Mouse (Mus musculus) v-Abl transformed pro-B cells (cell line): ENCODE results near the gene Senp2.

Source experiments
- in situ Hi-C, 2 experiments: fragments of 400-800 bp; cut with MboI; formaldehyde crosslinking; loops; one replicate each; pipeline ENCODE4 v1.15.1; 2025; ENCODE audit not compliant: unreplicated experiment in 2 of 2

Gene Senp2

DNA sequence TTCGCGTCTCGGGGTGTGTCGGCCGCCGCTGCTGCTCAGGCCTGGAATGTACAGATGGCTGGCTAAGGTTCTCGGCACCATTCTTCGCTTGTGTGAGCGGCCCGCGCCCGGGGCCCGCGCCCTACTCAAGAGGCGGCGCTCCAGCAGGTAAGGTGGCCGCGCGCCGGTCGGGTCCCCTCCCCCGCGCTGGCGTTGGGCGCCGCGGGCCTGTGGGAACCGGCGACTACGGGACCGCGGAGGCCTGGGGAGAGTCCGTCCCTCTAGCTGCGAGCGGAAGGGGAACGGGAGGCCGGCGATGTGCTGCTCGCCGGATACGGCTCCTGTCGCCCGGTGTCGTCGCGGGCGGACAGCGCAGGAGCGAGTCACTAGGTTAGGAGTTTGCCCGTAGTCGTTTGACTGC lies 312 bp downstream of the Senp2 start:
- in situ Hi-C loops, result loop anchor here (10.0 to 25.0 kb wide), 3 partner anchors 175 to 1297 kb away; partner anchors contain the start of genes Tra2b (in 2 of the 2), Clcn2 (in 1 of the 2) and Polr2h (in 1 of the 2)

- in situ Hi-C loops, result loop anchor here (10.0 to 25.0 kb wide), 6 partner anchors 181 to 1303 kb away; partner anchors contain the start of genes Tra2b (in 2 of the 2), Clcn2 (in 1 of the 2) and Polr2h (in 1 of the 2)
Observed at GRCm38 (mm10) chr16:22015569-22015968, 6.3 kb downstream of the Senp2 start.

GRCm38 (mm10) chr16:22022122-22022521 lies 12.8 kb downstream of the Senp2 start:
- in situ Hi-C loops, result loop anchor here (25.0 kb wide), 2 partner anchors 240 to 1310 kb away; partner anchors contain the start of genes Tra2b (in 2 of the 2), Clcn2 (in 1 of the 2) and Polr2h (in 1 of the 2)

GRCm38 (mm10) chr16:22027474-22027873 lies 18.2 kb downstream of the Senp2 start:
- in situ Hi-C loops, result no loop called here

GRCm38 (mm10) chr16:22038554-22038953 lies 29.3 kb downstream of the Senp2 start:
- in situ Hi-C loops, result no loop called here

DNA sequence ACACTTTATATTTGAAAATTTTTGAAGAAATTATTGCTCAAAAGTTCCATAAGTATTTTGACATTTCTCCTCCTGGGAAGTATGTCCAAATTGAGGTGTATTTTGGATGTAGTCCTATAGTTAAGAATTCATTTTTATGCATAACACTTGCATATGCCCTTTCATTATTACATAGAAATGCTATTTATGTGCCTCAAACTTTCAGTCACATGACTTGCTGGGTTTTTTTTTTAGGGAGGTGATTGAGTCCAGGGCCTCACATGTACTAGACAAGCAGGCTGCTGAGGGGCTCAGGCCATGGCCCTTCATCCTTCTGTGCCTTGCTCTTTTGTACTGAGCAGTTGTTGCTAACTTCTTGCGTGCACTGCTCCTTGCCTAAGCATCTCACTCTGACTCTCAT lies 30.7 kb downstream of the Senp2 start:
- in situ Hi-C loops, result no loop called here

DNA sequence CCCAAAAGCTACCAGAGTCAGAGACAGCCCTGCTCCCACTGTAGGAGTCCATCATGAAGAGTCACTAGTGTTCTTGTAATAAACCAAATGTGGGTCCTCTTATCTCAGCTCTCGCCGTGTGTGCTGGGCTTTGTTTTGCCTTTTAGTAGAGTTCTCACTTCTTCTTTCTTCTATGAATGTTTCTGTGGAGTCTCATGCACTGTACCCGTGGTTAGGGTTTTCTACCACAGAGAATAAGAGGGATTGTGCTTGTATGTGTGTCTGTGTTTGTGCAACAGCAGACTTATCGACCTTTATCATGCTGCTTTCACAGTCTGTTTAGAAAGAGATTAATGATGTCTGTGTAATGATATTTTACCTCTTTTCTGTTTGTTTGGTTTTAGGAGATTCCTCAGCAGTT lies 34.5 kb downstream of the Senp2 start:
- in situ Hi-C loops, result no loop called here

- in situ Hi-C loops, result no loop called here
Observed at GRCm38 (mm10) chr16:22045930-22046329, 36.6 kb downstream of the Senp2 start.

DNA sequence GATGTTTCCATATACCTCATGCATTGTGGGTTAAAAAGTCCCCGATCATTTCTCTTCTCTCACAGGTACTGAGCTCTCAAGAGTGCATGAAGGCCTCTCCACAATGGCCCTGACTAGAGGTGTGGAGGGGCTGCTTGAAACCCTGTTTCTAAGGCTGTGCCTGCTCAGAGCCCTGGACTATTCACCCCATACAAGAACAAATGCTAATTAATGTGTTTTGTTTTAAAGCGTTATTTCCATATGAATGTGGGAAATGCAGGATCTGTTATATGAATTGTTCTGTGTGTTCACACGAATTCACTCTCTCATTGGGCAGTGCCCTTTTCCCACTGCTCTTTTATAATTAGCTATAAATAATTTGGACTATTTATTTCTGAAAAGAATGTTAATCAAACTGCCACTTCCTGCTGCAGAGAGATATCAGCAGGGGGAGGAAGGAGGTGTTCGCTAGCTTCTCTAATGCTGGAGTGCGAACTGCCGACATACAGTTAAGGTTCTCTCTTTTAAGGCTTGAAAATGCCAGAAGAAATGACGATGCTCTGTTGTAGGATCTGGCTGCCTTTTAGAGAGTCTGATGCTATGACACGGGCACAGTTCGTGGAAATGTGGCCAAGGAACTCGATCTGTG lies 37.6 kb downstream of the Senp2 start:
- in situ Hi-C loops, result no loop called here

DNA sequence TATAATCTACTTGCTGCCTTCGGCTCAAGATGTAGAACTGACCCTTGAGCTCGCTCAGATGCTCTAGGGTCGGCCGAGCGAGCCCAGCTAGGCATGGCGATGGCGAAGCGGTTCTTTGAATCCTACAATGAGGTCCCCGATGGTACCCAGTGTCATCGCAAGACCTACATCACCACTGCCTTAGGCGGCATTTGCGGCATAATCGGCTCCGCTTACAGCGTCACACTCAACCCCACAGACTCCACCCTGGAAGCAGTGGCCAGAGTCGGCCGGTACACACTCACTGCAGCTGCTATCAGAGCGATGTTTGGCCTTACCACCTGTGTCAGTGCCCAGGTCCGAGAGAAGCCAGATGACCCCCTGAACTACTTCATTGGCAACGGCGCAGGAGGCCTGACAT lies 44.1 kb downstream of the Senp2 start:
- in situ Hi-C loops, result no loop called here

GRCm38 (mm10) chr16:22057498-22057897 lies 48.2 kb downstream of the Senp2 start:
- in situ Hi-C loops, result loop anchor here in 1 of 2 experiments (5.0 kb wide), 1 partner anchor 45 kb away; no protein-coding TSS in a partner anchor

DNA sequence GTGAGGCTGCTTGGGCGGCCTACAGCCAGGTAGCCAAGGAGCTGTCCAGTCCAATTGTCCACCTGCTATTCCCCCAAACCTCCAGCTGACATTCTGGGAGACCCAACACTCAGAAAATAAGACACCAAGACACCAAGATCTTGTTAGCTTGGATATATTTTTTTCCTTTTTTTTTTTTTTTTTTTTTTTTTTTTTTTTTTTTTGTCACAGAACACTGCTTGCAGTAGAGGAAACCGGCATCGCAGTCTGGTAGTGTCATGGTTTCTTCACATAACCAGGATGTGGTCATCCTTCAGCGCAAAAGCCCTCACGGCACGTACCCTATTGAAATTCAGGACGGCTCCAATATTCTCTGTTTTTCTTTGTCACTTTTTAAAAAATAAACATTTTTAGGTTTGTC lies 49.6 kb downstream of the Senp2 start:
- in situ Hi-C loops, result loop anchor here in 1 of 2 experiments (5.0 kb wide), 1 partner anchor 47 kb away; no protein-coding TSS in a partner anchor

- in situ Hi-C loops, result no loop called here
Observed at GRCm38 (mm10) chr16:22060416-22060815, 51.1 kb downstream of the Senp2 start.

DNA sequence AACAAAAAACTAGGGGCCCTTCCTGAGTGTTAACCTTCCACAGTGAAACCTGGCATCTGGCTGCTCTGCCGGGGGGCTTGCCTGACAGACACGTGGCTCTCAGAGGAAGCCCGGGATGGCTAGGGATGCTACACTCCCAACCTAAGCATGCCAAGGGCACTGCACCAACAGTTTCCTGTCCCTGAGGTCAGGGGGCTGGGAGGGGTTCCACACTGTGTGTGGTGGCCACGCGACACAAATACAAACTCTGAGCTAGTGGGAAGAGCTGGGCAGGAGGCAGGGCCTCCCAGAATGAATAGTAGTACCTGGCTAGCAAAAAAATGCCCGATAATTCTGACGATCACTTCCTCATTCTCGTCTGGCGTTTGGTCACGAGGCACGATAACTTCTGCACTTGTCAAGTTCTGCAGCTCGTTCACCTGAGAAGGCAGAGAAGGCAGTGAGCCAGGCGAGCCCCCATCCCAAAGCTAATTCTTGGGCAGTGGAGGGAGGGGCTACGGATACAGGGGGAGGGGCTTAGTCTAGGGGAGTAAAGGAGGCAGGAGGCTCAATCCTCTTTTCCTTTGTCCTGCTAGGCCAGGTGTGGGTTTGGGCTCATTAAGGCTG lies 52.4 kb downstream of the Senp2 start:
- in situ Hi-C loops, result no loop called here

GRCm38 (mm10) chr16:22062284-22062683 lies 53.0 kb downstream of the Senp2 start:
- in situ Hi-C loops, result no loop called here

GRCm38 (mm10) chr16:22065536-22065935 lies 56.3 kb downstream of the Senp2 start:
- in situ Hi-C loops, result loop anchor here in 1 of 2 experiments (5.0 kb wide), 1 partner anchor 37 kb away; no protein-coding TSS in a partner anchor

DNA sequence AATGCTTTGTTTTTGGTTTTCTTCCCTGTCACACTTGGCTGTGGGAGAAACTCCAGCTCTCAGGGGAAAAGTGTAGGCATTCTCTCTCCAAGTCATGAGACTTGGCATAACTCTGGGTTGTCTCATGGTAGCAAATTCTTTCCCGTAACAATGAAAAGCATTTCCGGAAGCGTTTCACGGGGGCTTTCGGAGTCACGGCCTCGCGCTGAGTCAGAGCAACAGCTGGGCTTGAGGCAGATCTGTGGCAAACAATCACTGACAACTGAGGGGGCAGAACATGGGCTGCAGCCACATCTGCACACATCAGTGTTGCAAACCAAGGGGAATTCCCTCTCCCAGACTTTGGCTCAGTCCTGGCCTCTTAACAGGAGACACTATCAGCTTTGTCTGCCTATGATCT lies 58.1 kb downstream of the Senp2 start:
- in situ Hi-C loops, result loop anchor here in 1 of 2 experiments (5.0 kb wide), 1 partner anchor 35 kb away; no protein-coding TSS in a partner anchor

DNA sequence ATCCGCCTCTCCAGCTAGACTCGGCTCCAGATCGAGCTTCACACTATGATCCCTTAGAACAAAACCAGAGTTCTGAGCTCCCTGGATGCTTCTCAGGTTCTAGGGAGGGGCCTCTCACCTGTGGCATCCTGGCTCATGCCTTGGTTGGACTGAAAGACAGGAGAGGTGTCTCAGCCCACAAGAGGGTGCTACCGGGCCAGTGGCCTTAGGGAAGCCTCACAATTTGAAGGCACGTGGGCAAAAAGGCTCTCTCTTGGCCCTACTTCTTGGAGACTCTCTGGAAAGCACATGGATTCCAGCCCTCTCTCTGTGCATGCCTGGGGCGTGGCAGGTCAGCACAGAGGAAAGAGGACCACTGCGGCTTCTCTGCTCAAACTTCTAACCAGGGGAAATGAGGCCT lies 62.1 kb downstream of the Senp2 start:
- in situ Hi-C loops, result no loop called here

DNA sequence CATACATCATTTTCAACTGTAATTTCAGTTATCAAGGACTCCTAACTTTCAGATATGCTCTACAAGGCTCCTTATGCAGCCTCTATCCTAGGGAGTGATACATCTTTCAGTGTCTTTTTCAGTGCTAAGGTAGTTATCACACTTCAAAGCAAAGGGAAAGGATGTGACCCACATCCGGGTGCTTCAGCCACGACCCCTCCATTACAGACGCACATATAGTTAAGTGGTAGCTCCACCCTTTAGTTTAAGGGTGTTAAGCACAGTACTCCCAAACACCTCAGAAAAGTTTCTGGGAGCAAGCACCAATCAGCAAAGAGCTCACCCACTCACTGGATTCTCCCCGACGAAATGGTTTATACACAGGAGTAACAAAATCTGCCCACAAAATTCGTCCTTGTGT lies 65.8 kb downstream of the Senp2 start:
- in situ Hi-C loops, result no loop called here

DNA sequence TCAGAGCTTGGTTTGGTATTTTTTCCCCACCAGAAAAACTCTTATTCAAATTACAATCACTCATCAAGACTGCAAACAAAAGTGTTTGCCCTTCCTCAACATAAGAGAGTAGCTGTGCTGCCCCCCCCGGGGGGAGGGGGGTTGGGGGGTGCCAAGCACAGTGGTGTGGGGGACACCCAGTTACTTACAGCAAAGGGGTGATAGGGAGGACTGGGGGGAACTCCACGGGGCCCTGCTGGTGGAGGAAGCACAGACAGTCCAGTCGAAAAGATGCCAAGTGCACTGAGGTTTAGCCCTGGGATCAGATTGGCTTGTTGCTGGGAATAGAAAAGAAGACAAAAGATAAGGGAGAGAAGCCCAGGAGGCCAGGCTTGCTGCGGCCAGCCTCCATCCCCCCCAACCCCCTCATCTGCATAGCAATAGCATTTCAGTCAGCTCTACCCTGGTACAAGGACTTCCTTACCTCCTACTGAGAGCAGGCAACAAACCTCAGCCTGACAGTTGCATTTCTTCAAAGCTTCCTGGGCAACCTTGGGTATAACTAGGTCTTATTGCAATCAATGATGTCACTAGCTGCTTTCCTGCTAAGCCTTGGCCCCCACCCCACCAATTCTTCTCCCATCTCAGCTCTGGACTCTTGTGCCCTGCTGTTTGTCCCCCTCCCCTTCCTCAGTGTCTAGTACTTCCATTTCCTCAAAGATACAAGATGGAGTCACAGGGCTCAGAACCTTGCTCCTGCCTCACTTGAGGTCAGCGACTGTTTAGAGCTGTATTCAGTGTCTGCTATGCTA lies 66.7 kb downstream of the Senp2 start:
- in situ Hi-C loops, result no loop called here

- in situ Hi-C loops, result no loop called here
Observed at GRCm38 (mm10) chr16:22076620-22076941, 67.3 kb downstream of the Senp2 start.
